Mouse (Mus musculus): ENCODE measurements around the gene Hmg20a. TPM values are rescaled to one million over a fixed set of nuclear protein-coding genes. Genes with fewer than 3 reads are reported as not detected.

Gene Hmg20a
- polyA plus RNA-seq, 1 experiment from 2014 or later = 53.3 TPM

GRCm38 (mm10) chr9:56456426-56456825, 38.0 kb downstream of the Hmg20a start:
- WGBS (ENCODE audit: insufficient replicate concordance) = 85% methylated on average over 3 of the region's 3 CpGs
- ATAC-seq (replicated peaks; ENCODE audit: insufficient number of reproducible peaks, low FRiP score, low TSS enrichment) = no peak

DNA sequence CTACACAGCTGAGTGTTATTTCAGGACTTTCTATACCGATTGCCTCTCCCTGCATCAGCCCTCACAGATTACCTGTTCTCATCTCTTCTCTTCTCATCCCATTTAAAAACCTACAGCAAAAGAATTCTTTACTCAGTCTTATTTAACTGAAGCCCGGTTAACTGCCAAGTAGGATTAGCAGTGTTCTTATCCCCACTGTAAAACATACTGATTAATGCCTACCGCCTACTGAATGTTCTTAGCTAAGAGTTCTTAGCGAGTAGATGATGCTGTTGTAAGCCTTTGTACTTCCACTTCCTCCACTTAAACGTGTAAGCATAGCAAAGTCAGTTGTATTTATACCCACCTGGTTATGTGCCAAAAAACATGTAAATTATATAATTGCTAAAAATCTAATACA, 42.6 kb downstream of the Hmg20a start:
- 84% methylated on average over 5 of the region's 5 CpGs for WGBS (ENCODE audit: insufficient replicate concordance)

More at GRCm38 (mm10) chr9:56456426-56456825, 38.0 kb downstream of the Hmg20a start:
- Histone ChIP-seq H3K9ac (ENCODE audit: low read depth, low read length) (no peak overlapping the region), H3K27me3 (ENCODE audit: control insufficient read depth, insufficient read depth, low read length) (no peaks in the 10 kb centered on the region), H3K27ac (ENCODE audit: low read depth, low read length) (no peak overlapping the region), H3K4me2 (no peak overlapping the region), H3K4me1 (ENCODE audit: control insufficient read depth, insufficient read depth, low read length) (no peaks in the 10 kb centered on the region), H3K4me3 (ENCODE audit: low read depth, low read length) (no peak overlapping the region), H3K9me3 (replicated peaks; ENCODE audit: control insufficient read depth, low read length) (no peaks in the 10 kb centered on the region), H3K36me3 (ENCODE audit: control insufficient read depth, insufficient read depth, low read length) (peaks cover 5% of the 10 kb centered on the region)

GRCm38 (mm10) chr9:56462606-56463005, 44.2 kb downstream of the Hmg20a start:
- no peaks in the 10 kb centered on the region for H3K36me3 ChIP-seq (ENCODE audit: control insufficient read depth, insufficient read depth, low read length)
- WGBS (ENCODE audit: insufficient replicate concordance) = 91% methylated on average over 1 of the region's 1 CpGs
- no peak for ATAC-seq (replicated peaks; ENCODE audit: insufficient number of reproducible peaks, low FRiP score, low TSS enrichment)
- H3K27ac ChIP-seq (ENCODE audit: low read depth, low read length) = no peak overlapping the region
- H3K27me3 ChIP-seq (ENCODE audit: control insufficient read depth, insufficient read depth, low read length) = no peaks in the 10 kb centered on the region
- no peak overlapping the region for H3K9ac ChIP-seq (ENCODE audit: low read depth, low read length)
- no peaks in the 10 kb centered on the region for H3K9me3 ChIP-seq (replicated peaks; ENCODE audit: control insufficient read depth, low read length)
- H3K4me2 ChIP-seq = no peak overlapping the region
- no peak overlapping the region for H3K4me3 ChIP-seq (ENCODE audit: low read depth, low read length)
- peaks cover 22% of the 10 kb centered on the region for H3K4me1 ChIP-seq (ENCODE audit: control insufficient read depth, insufficient read depth, low read length)

More for the DNA sequence above, 42.6 kb downstream of the Hmg20a start:
- no peaks in the 10 kb centered on the region for H3K9me3 ChIP-seq (replicated peaks; ENCODE audit: control insufficient read depth, low read length)
- H3K4me1 ChIP-seq (ENCODE audit: control insufficient read depth, insufficient read depth, low read length) = peaks cover 18% of the 10 kb centered on the region
- H3K27me3 ChIP-seq (ENCODE audit: control insufficient read depth, insufficient read depth, low read length) = no peaks in the 10 kb centered on the region
- no peak overlapping the region for H3K27ac ChIP-seq (ENCODE audit: low read depth, low read length)
- no peak for ATAC-seq (replicated peaks; ENCODE audit: insufficient number of reproducible peaks, low FRiP score, low TSS enrichment)
- H3K36me3 ChIP-seq (ENCODE audit: control insufficient read depth, insufficient read depth, low read length) = peaks cover 5% of the 10 kb centered on the region
- H3K4me3 ChIP-seq (ENCODE audit: low read depth, low read length) = no peak overlapping the region
- no peak overlapping the region for H3K9ac ChIP-seq (ENCODE audit: low read depth, low read length)
- H3K4me2 ChIP-seq = no peak overlapping the region

- peaks cover 3% of the 10 kb centered on the region; the same call in 1 of the 2 replicates for H3K36me3 ChIP-seq (ENCODE audit: control insufficient read depth, insufficient read depth, low read length)
- H3K27me3 ChIP-seq (ENCODE audit: control insufficient read depth, insufficient read depth, low read length) = no peaks in the 10 kb centered on the region
- H3K9ac ChIP-seq (ENCODE audit: low read depth, low read length) = no peak overlapping the region
- H3K4me3 ChIP-seq (ENCODE audit: low read depth, low read length) = no peak overlapping the region
- H3K4me2 ChIP-seq = no peak overlapping the region
- H3K4me1 ChIP-seq (ENCODE audit: control insufficient read depth, insufficient read depth, low read length) = peaks cover 22% of the 10 kb centered on the region
- ATAC-seq (replicated peaks; ENCODE audit: insufficient number of reproducible peaks, low FRiP score, low TSS enrichment) = no peak
- no peaks in the 10 kb centered on the region for H3K9me3 ChIP-seq (replicated peaks; ENCODE audit: control insufficient read depth, low read length)
- 84% methylated on average over 2 of the region's 2 CpGs for WGBS (ENCODE audit: insufficient replicate concordance)
- H3K27ac ChIP-seq (ENCODE audit: low read depth, low read length) = no peak overlapping the region
These were observed 44.6 kb downstream of the Hmg20a start for GRCm38 (mm10) chr9:56463046-56463445.

GRCm38 (mm10) chr9:56463686-56464515, 45.5 kb downstream of the Hmg20a start:
- Histone ChIP-seq H3K4me2 (no peak overlapping the region), H3K4me3 (ENCODE audit: low read depth, low read length) (no peak overlapping the region), H3K27ac (ENCODE audit: low read depth, low read length) (peak overlapping the region; percentile 42; the same call in 1 of the 2 replicates), H3K4me1 (ENCODE audit: control insufficient read depth, insufficient read depth, low read length) (peaks cover 22% of the 10 kb centered on the region), H3K9me3 (replicated peaks; ENCODE audit: control insufficient read depth, low read length) (no peaks in the 10 kb centered on the region), H3K27me3 (ENCODE audit: control insufficient read depth, insufficient read depth, low read length) (no peaks in the 10 kb centered on the region), H3K9ac (ENCODE audit: low read depth, low read length) (no peak overlapping the region), H3K36me3 (ENCODE audit: control insufficient read depth, insufficient read depth, low read length) (peaks cover 3% of the 10 kb centered on the region; the same call in 1 of the 2 replicates)
- ATAC-seq (replicated peaks; ENCODE audit: insufficient number of reproducible peaks, low FRiP score, low TSS enrichment) = no peak
- WGBS (ENCODE audit: insufficient replicate concordance) = 54% methylated on average over 4 of the region's 4 CpGs

DNA sequence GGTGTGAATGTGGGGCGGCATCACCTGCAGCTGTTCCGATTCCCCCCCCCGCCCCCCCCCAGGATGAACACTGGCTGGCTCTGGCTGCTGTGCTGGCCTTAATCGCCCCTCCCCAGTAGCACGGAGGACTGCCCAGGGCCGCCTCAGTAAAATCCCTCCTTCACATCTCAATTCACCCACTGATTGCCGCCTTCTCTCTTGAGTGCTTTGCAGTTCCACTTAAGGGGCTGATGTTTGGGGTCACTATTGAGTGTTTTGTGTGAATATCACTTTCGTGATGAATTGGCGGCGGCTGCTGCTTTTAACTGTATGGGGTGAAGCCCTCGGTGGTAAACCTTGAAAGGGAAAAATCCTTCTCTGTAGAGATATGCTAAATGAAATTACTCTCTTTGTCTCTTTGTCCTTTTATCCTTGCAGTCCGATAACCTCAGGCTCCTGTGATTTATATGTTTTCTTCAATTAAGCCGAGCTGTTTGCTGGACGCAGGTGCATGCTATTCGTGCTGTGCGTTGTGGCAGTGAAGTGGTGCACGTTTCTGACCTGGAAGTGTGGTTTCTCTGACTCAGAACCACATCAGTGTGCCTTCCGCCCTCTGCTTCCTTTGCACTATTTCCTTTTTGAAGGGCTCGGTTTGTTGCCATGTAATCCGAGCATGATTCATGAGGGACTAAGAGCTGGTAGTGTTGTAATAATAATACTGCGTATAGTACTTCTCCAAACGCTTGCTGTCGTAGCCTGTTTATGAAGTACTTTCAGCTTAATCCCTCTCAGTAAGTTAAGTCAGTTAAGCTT, 46.6 kb downstream of the Hmg20a start:
- H3K27ac ChIP-seq (ENCODE audit: low read depth, low read length) = peak overlapping the region; percentile 42; the same call in 1 of the 2 replicates
- no peak for ATAC-seq (replicated peaks; ENCODE audit: insufficient number of reproducible peaks, low FRiP score, low TSS enrichment)

GRCm38 (mm10) chr9:56466251-56466650, 47.8 kb downstream of the Hmg20a start:
- Histone ChIP-seq H3K4me2 (no peak overlapping the region), H3K36me3 (ENCODE audit: control insufficient read depth, insufficient read depth, low read length) (peaks cover 3% of the 10 kb centered on the region; the same call in 1 of the 2 replicates), H3K4me3 (ENCODE audit: low read depth, low read length) (no peak overlapping the region), H3K9ac (ENCODE audit: low read depth, low read length) (no peak overlapping the region), H3K27me3 (ENCODE audit: control insufficient read depth, insufficient read depth, low read length) (no peaks in the 10 kb centered on the region), H3K27ac (ENCODE audit: low read depth, low read length) (no peak overlapping the region), H3K9me3 (replicated peaks; ENCODE audit: control insufficient read depth, low read length) (no peaks in the 10 kb centered on the region), H3K4me1 (ENCODE audit: control insufficient read depth, insufficient read depth, low read length) (peaks cover 29% of the 10 kb centered on the region)
- ATAC-seq (replicated peaks; ENCODE audit: insufficient number of reproducible peaks, low FRiP score, low TSS enrichment) = no peak
- WGBS (ENCODE audit: insufficient replicate concordance) = 62% methylated on average over 4 of the region's 4 CpGs

More for the DNA sequence above, 46.6 kb downstream of the Hmg20a start:
- WGBS (ENCODE audit: insufficient replicate concordance) = 58% methylated on average over 23 of the region's 23 CpGs
- H3K9me3 ChIP-seq (replicated peaks; ENCODE audit: control insufficient read depth, low read length) = no peaks in the 10 kb centered on the region
- peaks cover 23% of the 10 kb centered on the region for H3K4me1 ChIP-seq (ENCODE audit: control insufficient read depth, insufficient read depth, low read length)
- H3K27me3 ChIP-seq (ENCODE audit: control insufficient read depth, insufficient read depth, low read length) = no peaks in the 10 kb centered on the region
- no peak overlapping the region for H3K4me2 ChIP-seq
- no peak overlapping the region for H3K9ac ChIP-seq (ENCODE audit: low read depth, low read length)
- H3K36me3 ChIP-seq (ENCODE audit: control insufficient read depth, insufficient read depth, low read length) = peaks cover 3% of the 10 kb centered on the region; the same call in 1 of the 2 replicates
- no peak overlapping the region for H3K4me3 ChIP-seq (ENCODE audit: low read depth, low read length)

DNA sequence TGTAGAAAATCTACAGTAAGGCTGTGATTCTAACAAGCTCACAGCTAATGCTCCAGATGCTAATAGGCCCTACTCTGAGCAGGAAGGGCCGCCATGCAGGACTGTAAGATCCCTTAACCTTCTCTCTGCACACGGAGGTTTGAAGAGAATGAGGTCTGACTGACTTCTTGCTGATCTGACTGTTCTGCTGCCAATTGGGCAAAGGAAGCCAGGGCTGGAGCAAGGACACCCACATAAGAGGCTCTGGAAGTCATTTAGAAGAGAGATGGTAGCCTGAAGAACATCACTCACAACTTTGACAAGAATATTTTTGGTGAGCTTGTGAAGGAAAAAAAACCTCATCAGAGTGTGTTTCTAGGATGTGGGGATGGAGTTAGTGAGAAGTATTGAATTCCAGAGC, 51.2 kb downstream of the Hmg20a start:
- Histone ChIP-seq H3K9ac (ENCODE audit: low read depth, low read length) (no peak overlapping the region), H3K4me3 (ENCODE audit: low read depth, low read length) (no peak overlapping the region), H3K36me3 (ENCODE audit: control insufficient read depth, insufficient read depth, low read length) (peaks cover 3% of the 10 kb centered on the region; the same call in 1 of the 2 replicates), H3K4me2 (no peak overlapping the region), H3K4me1 (ENCODE audit: control insufficient read depth, insufficient read depth, low read length) (peaks cover 20% of the 10 kb centered on the region), H3K27ac (ENCODE audit: low read depth, low read length) (no peak overlapping the region), H3K9me3 (replicated peaks; ENCODE audit: control insufficient read depth, low read length) (no peaks in the 10 kb centered on the region), H3K27me3 (ENCODE audit: control insufficient read depth, insufficient read depth, low read length) (no peaks in the 10 kb centered on the region)
- 33% methylated on average over 2 of the region's 2 CpGs for WGBS (ENCODE audit: insufficient replicate concordance)
- ATAC-seq (replicated peaks; ENCODE audit: insufficient number of reproducible peaks, low FRiP score, low TSS enrichment) = no peak

All from heart, embryonic 11.5 days (tissue).